Mouse (Mus musculus) heart, embryonic 16.5 days (tissue): ENCODE data around the gene Ppp3r1. TPM values are rescaled to one million over a fixed set of nuclear protein-coding genes. Genes with fewer than 3 reads are reported as not detected.

Experiments used
- ATAC-seq: fragments of 200-750 bp; cut with Nextera tagmentation; replicated peaks from 2 replicates; pipeline ENCODE4 v1.8.0; 2017; ENCODE audit warnings: moderate number of reproducible peaks; ENCODE audit not compliant: insufficient read depth, low FRiP score; ENCODE audit errors: extremely low read depth
- H3K27ac ChIP-seq: fragments of 300-500 bp; sonication (generic); 2 replicates; pipeline ENCODE4 v1.5.1; 2014; ENCODE audit warnings: mild to moderate bottlenecking, low read length, control low read depth, moderate library complexity
- H3K27me3 ChIP-seq: fragments of 300-500 bp; sonication (generic); 2 replicates; pipeline ENCODE4 v1.6.1; 2014; ENCODE audit warnings: low read length, mixed read lengths; ENCODE audit not compliant: control insufficient read depth, insufficient read depth
- H3K36me3 ChIP-seq: fragments of 300-500 bp; sonication (generic); 2 replicates; pipeline ENCODE4 v1.6.1; 2014; ENCODE audit not compliant: control insufficient read depth, insufficient read depth
- H3K4me1 ChIP-seq: fragments of 300-500 bp; sonication (generic); 2 replicates; pipeline ENCODE4 v1.6.1; 2014; ENCODE audit warnings: low read length, mixed read lengths; ENCODE audit not compliant: control insufficient read depth, insufficient read depth
- H3K4me2 ChIP-seq: fragments of 300-500 bp; sonication (generic); 2 replicates; pipeline ENCODE4 v1.6.1; 2014; ENCODE audit warnings: low read depth, mild to moderate bottlenecking, control low read depth, low read length
- H3K4me3 ChIP-seq: fragments of 300-500 bp; sonication (generic); 2 replicates; pipeline ENCODE4 v1.5.1; 2014; ENCODE audit warnings: mild to moderate bottlenecking, control low read depth, low read length
- H3K9ac ChIP-seq: fragments of 300-500 bp; sonication (generic); 2 replicates; pipeline ENCODE4 v1.6.1; 2014; ENCODE audit warnings: low read length, control low read depth
- H3K9me3 ChIP-seq: fragments of 300-500 bp; sonication (generic); replicated peaks from 2 replicates; pipeline ENCODE4 v1.6.1; 2016; ENCODE audit warnings: low read length; ENCODE audit not compliant: control insufficient read depth
- WGBS: fragments of 180-500 bp; shearing (Covaris S2); extraction: QIAGEN DNeasy Blood & Tissue Kit; methylation state at CpG from one replicate; pipeline ENCODE4 v1.1.7; 2014; 5-methylcytosine and 5-hydroxymethylcytosine counted together
- polyA plus RNA-seq: library from polyadenylated mRNA; unstranded; fragments of >200 nt; fragmentation: Nextera tagmentation; extraction: Ambion mirVana; gene quantifications from 2 replicates; pipeline ENCODE4 v1.2.1, GENCODE M21; 2015

The Ppp3r1 gene
- 73.5 and 86.5 TPM in 2 replicates for polyA plus RNA-seq

DNA sequence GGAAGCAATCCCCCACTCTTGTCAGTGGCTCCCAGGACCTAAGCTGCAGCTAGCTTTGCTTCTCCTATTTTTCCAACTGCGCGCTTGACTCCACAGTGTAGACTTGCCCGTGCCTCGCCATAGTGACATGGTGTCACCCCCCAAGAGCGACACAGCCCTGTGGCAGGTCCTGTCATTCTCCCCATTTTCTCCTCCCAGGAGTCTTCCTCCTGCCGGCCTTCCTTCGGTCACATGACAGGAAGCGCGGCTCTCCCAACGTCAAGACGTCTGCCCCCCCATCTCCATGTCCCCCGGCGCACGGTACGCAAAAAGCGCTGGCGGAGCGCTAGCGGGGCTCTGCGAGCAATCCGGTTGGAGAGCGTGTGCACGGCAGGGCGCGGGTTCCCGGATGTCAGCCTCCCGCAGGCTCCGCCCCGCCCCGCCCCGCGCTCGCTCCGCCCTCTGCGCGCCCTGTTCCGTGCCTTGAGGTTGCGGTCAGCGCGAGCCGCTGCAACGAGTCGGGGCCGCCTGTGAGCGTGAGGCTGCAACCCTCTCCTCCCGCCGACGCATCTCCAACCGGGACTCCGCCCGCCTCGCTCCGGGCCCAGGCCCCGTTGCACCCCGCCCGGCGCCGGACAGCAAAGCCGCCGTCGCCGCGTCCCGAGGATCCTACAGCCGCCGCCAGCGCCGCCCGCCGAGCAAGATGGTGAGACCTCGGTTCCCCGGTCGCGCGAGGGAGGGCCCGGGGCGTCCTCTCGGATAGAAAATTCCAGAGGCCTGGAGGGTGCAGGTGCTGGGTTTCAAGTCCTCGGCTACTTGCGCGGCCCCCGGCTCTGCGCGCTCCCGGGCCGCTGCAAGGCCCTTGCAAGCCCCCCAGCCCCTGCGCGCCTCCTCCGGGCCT, at the start of gene Ppp3r1:
Gene Ppp3r1 (plus strand): TSS at position 406 of the 880 bp plus-strand sequence.
- Histone ChIP-seq H3K27me3 (no peaks in the 10 kb centered on the region), H3K27ac (peak within 1 kb of the TSS; percentile 97), H3K4me3 (peak within 1 kb of the TSS; percentile 99), H3K4me2 (peak within 1 kb of the TSS; percentile 87), H3K4me1 (peaks cover 14% of the 10 kb centered on the region), H3K36me3 (no peaks in the 10 kb centered on the region), H3K9me3 (no peaks in the 10 kb centered on the region), H3K9ac (peak within 1 kb of the TSS; percentile 99)
- WGBS: under 1% methylated on average over 85 of the region's 89 CpGs
- ATAC-seq: peak; percentile 97

- H3K4me3 ChIP-seq: no peak overlapping the region
- no peak overlapping the region for H3K4me2 ChIP-seq
- no peaks in the 10 kb centered on the region for H3K27me3 ChIP-seq
- H3K27ac ChIP-seq: no peak overlapping the region
- H3K9me3 ChIP-seq: peaks cover 2% of the 10 kb centered on the region; the same call in 1 of the 2 replicates
- H3K36me3 ChIP-seq: no peaks in the 10 kb centered on the region
- H3K4me1 ChIP-seq: no peaks in the 10 kb centered on the region
- no peak for ATAC-seq
- 52% methylated on average over 1 of the region's 1 CpGs for WGBS
- no peak overlapping the region for H3K9ac ChIP-seq
Measured at GRCm38 (mm10) chr11:17112419-17113090, 46.5 kb upstream of the Ppp3r1 start.

DNA sequence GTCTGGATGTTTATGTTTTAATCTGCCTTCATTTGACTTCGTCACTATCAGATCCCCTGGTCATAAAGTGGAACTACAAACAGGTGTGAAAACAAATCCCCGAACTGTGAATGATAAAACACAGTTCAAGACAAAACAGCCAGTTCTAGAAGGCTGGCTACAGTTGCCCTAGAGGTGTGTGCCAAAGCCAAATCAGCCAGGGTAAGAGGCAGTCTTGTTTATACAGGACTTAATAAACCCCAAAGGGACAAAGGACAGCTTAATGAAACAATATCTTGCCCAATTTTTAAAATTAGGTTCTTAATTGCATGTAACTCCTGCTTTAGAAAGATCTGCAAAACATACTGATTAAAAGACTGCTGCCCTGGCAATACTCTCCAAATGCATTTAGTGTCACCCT, 32.6 kb upstream of the Ppp3r1 start:
- no peak overlapping the region for H3K4me2 ChIP-seq
- H3K4me1 ChIP-seq: no peaks in the 10 kb centered on the region
- 50% methylated on average over 2 of the region's 2 CpGs for WGBS
- no peak overlapping the region for H3K27ac ChIP-seq
- H3K4me3 ChIP-seq: no peak overlapping the region
- no peak for ATAC-seq
- H3K9ac ChIP-seq: no peak overlapping the region
- H3K36me3 ChIP-seq: no peaks in the 10 kb centered on the region
- H3K27me3 ChIP-seq: no peaks in the 10 kb centered on the region
- H3K9me3 ChIP-seq: no peaks in the 10 kb centered on the region

DNA sequence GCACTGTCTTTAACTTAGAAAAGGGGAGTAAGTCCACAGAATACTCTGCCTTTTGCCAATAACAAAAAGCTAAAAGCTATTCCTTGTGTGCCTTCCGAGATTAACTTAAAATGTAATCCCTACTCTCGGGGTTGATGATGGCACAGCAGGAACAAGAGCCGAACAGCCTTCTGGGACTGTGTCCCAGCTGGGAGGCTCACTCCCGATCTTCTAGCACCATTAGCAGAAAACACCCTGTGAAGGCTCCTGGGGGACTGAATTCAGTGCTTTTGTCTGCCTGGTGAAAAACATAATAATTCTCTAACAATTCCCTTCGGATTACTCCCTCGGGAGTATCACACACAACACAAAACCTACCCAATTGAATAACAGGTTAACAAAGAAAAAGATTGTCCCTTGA, 23.4 kb upstream of the Ppp3r1 start:
- Histone ChIP-seq H3K27me3 (no peaks in the 10 kb centered on the region), H3K9ac (no peak overlapping the region), H3K4me1 (no peaks in the 10 kb centered on the region), H3K27ac (no peak overlapping the region), H3K4me2 (no peak overlapping the region), H3K9me3 (no peaks in the 10 kb centered on the region), H3K4me3 (no peak overlapping the region), H3K36me3 (no peaks in the 10 kb centered on the region)
- WGBS: 33% methylated on average over 6 of the region's 6 CpGs
- ATAC-seq: no peak

DNA sequence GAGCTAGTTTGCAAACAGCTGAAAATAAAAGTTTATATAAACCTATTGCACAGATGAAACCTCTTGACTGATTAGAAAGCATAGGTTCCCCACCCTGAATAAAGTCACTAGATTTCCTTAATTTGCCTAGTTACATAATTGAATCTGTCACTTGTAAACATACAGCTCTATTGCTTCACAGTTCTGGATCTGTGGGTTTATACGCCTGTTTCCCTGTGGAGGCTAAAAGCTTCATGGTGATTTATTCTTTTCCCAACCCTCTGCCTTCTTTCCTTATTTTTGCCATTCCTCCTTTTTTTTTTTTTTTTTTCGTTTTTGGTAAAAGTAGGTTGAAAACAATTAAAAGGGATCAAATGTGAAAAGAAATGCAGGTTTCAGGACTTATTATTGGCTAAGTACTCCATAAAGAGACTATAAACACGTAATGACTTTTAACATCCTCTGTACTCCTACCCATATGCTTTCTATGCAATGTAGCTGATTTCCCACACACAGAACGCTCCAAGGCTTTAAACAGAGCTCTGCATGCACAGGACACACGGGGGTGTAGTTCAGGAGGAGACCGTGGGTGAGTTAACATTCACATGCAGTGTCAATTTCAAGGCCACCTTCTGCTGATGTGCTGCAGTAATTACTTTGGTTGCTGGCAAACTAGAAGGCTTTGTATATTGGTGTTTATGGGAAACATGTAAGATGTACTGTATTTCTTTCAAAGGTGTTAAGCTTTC, 20.6 kb upstream of the Ppp3r1 start:
- no peak overlapping the region for H3K27ac ChIP-seq
- 60% methylated on average over 6 of the region's 6 CpGs for WGBS

GRCm38 (mm10) chr11:17159738-17160241, 727 bp downstream of the Ppp3r1 start:
- no peaks in the 10 kb centered on the region for H3K9me3 ChIP-seq
- no peaks in the 10 kb centered on the region for H3K27me3 ChIP-seq
- H3K4me2 ChIP-seq: peak overlapping the region; percentile 78
- peak overlapping the region; percentile 99 for H3K9ac ChIP-seq
- peaks cover 14% of the 10 kb centered on the region for H3K4me1 ChIP-seq
- H3K36me3 ChIP-seq: no peaks in the 10 kb centered on the region
- peak; percentile 16; the same call in 1 of the 2 replicates for ATAC-seq
- peak overlapping the region; percentile 99 for H3K4me3 ChIP-seq
- H3K27ac ChIP-seq: peak overlapping the region; percentile 97
- under 1% methylated on average over 38 of the region's 46 CpGs for WGBS

More for the DNA sequence above, 20.6 kb upstream of the Ppp3r1 start:
- no peaks in the 10 kb centered on the region for H3K4me1 ChIP-seq
- H3K36me3 ChIP-seq: no peaks in the 10 kb centered on the region
- no peaks in the 10 kb centered on the region for H3K27me3 ChIP-seq
- no peak for ATAC-seq
- no peak overlapping the region for H3K4me3 ChIP-seq
- no peaks in the 10 kb centered on the region for H3K9me3 ChIP-seq
- H3K9ac ChIP-seq: no peak overlapping the region
- no peak overlapping the region for H3K4me2 ChIP-seq

GRCm38 (mm10) chr11:17160242-17160641, 1.2 kb downstream of the Ppp3r1 start:
- Histone ChIP-seq H3K9me3 (no peaks in the 10 kb centered on the region), H3K36me3 (no peaks in the 10 kb centered on the region), H3K27me3 (no peaks in the 10 kb centered on the region), H3K4me1 (peaks cover 14% of the 10 kb centered on the region), H3K4me2 (peak overlapping the region; percentile 78), H3K27ac (peak overlapping the region; percentile 97), H3K9ac (peak overlapping the region; percentile 99), H3K4me3 (peak overlapping the region; percentile 99)
- ATAC-seq: no peak
- 2% methylated on average over 12 of the region's 12 CpGs for WGBS

- no peak overlapping the region for H3K4me2 ChIP-seq
Measured at GRCm38 (mm10) chr11:17163956-17164355, 4.9 kb downstream of the Ppp3r1 start.

More at GRCm38 (mm10) chr11:17163956-17164355, 4.9 kb downstream of the Ppp3r1 start:
- Histone ChIP-seq H3K4me3 (no peak overlapping the region), H3K36me3 (no peaks in the 10 kb centered on the region), H3K4me1 (peaks cover 11% of the 10 kb centered on the region), H3K9me3 (no peaks in the 10 kb centered on the region), H3K27me3 (no peaks in the 10 kb centered on the region), H3K9ac (no peak overlapping the region), H3K27ac (no peak overlapping the region)
- WGBS: 84% methylated on average over 1 of the region's 1 CpGs
- no peak for ATAC-seq
